Mouse (Mus musculus) stomach, postnatal 0 days (tissue): ENCODE data around the gene Pex19.

Experiments
- CTCF ChIP-seq: IDR thresholded peaks from 2 replicates; pipeline ENCODE4 v1.5.1; 2016; ENCODE audit warnings: antibody characterized with exemption, low read depth, mild to moderate bottlenecking, moderate library complexity
- EP300 ChIP-seq: optimal IDR thresholded peaks from 2 replicates; pipeline ENCODE3; 2016; ENCODE audit warnings: antibody characterized with exemption

DNA sequence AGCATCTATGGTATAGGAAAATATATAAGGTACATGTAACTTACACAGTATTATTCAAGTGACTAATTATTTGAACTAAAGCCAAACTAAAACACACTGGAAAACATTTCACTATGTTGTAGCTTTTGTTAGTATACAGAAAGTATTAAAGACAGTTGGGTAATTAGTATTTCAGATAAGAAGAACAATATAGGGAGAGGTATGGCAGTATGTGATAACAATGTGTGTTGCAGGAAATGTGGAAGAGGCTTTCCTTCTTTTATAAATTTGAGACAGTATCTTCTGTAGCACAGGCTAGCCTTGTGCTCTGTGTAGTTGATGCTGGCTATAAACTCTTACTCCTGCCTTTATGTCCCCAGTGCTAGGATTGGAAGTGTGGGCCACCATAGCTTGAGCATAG, 57.4 kb downstream of the Pex19 start:
- TF ChIP-seq CTCF = no peak
- TF ChIP-seq EP300 = no peak
